Mouse (Mus musculus): Measurements from ENCODE around the gene Dmrtb1. TPM values are rescaled to one million over a fixed set of nuclear protein-coding genes. Genes with fewer than 3 reads are reported as not detected.

The Dmrtb1 gene
- not detected in 2 replicates for polyA plus RNA-seq (2015; fragmentation: Nextera tagmentation; extraction: Ambion mirVana)

- Histone ChIP-seq H3K4me1 (replicated peaks; ENCODE audit: control insufficient read depth, insufficient read depth, low read length) (no peaks in the 10 kb centered on the region; the same call in 1 of the 2 replicates), H3K27ac (ENCODE audit: low read length) (no peak within 1 kb of the TSS), H3K9me3 (ENCODE audit: control insufficient read depth, low read length) (no peaks in the 10 kb centered on the region), H3K4me3 (ENCODE audit: low read length) (no peak within 1 kb of the TSS), H3K27me3 (ENCODE audit: control insufficient read depth, insufficient read depth, low read depth, low read length) (no peaks in the 10 kb centered on the region), H3K4me2 (ENCODE audit: low read depth, low read length) (no peak within 1 kb of the TSS), H3K9ac (ENCODE audit: low read length) (no peak within 1 kb of the TSS), H3K36me3 (ENCODE audit: control insufficient read depth, insufficient read depth, low read length) (no peaks in the 10 kb centered on the region)
- WGBS = 82% methylated on average over 14 of the region's 14 CpGs
- no peak for ATAC-seq (ENCODE audit: low read depth)
Observed at GRCm38 (mm10) chr4:107684130-107684529, at the start of gene Dmrtb1. Gene Dmrtb1, minus strand, starts transcription at chr4:107684230.

GRCm38 (mm10) chr4:107733603-107734002 is 49.6 kb upstream of the Dmrtb1 start:
- no peak for ATAC-seq (ENCODE audit: low read depth)
- Histone ChIP-seq H3K27ac (ENCODE audit: low read length) (no peak overlapping the region), H3K4me2 (ENCODE audit: low read depth, low read length) (no peak overlapping the region), H3K9me3 (ENCODE audit: control insufficient read depth, low read length) (no peaks in the 10 kb centered on the region), H3K36me3 (ENCODE audit: control insufficient read depth, insufficient read depth, low read length) (no peaks in the 10 kb centered on the region), H3K4me3 (ENCODE audit: low read length) (no peak overlapping the region), H3K4me1 (replicated peaks; ENCODE audit: control insufficient read depth, insufficient read depth, low read length) (0 out of 2 replicates have a peak, but pooled peaks cover 3% of the 10 kb centered on the region), H3K27me3 (ENCODE audit: control insufficient read depth, insufficient read depth, low read depth, low read length) (no peaks in the 10 kb centered on the region; the same call in 1 of the 2 replicates), H3K9ac (ENCODE audit: low read length) (no peak overlapping the region)
- whole genome bisulfite sequencing = 35% methylated on average over 3 of the region's 3 CpGs

- 23% methylated on average over 4 of the region's 4 CpGs for WGBS
- H3K36me3 ChIP-seq (ENCODE audit: control insufficient read depth, insufficient read depth, low read length) = no peaks in the 10 kb centered on the region
- H3K4me2 ChIP-seq (ENCODE audit: low read depth, low read length) = no peak overlapping the region
- no peaks in the 10 kb centered on the region; the same call in 1 of the 2 replicates for H3K27me3 ChIP-seq (ENCODE audit: control insufficient read depth, insufficient read depth, low read depth, low read length)
- H3K4me1 ChIP-seq (replicated peaks; ENCODE audit: control insufficient read depth, insufficient read depth, low read length) = 0 out of 2 replicates have a peak, but pooled peaks cover 3% of the 10 kb centered on the region
- ATAC-seq (ENCODE audit: low read depth) = peak; percentile 64; the same call in 1 of the 2 replicates
- no peaks in the 10 kb centered on the region for H3K9me3 ChIP-seq (ENCODE audit: control insufficient read depth, low read length)
- no peak overlapping the region for H3K27ac ChIP-seq (ENCODE audit: low read length)
- H3K4me3 ChIP-seq (ENCODE audit: low read length) = no peak overlapping the region
- H3K9ac ChIP-seq (ENCODE audit: low read length) = no peak overlapping the region
Observed at GRCm38 (mm10) chr4:107732624-107733023, 48.6 kb upstream of the Dmrtb1 start.

- H3K36me3 ChIP-seq (ENCODE audit: control insufficient read depth, insufficient read depth, low read length) = no peaks in the 10 kb centered on the region
- H3K4me1 ChIP-seq (replicated peaks; ENCODE audit: control insufficient read depth, insufficient read depth, low read length) = 0 out of 2 replicates have a peak, but pooled peaks cover 3% of the 10 kb centered on the region
- no peaks in the 10 kb centered on the region; the same call in 1 of the 2 replicates for H3K27me3 ChIP-seq (ENCODE audit: control insufficient read depth, insufficient read depth, low read depth, low read length)
- H3K27ac ChIP-seq (ENCODE audit: low read length) = no peak overlapping the region
- no peak overlapping the region for H3K9ac ChIP-seq (ENCODE audit: low read length)
- ATAC-seq (ENCODE audit: low read depth) = no peak
- H3K4me3 ChIP-seq (ENCODE audit: low read length) = no peak overlapping the region
- H3K4me2 ChIP-seq (ENCODE audit: low read depth, low read length) = no peak overlapping the region
- no peaks in the 10 kb centered on the region for H3K9me3 ChIP-seq (ENCODE audit: control insufficient read depth, low read length)
- 35% methylated on average over 4 of the region's 4 CpGs for WGBS
Observed at GRCm38 (mm10) chr4:107732182-107732581, 48.2 kb upstream of the Dmrtb1 start.

GRCm38 (mm10) chr4:107731088-107731465 is 47.0 kb upstream of the Dmrtb1 start:
- H3K27ac ChIP-seq (ENCODE audit: low read length) = no peak overlapping the region
- no peaks in the 10 kb centered on the region; the same call in 1 of the 2 replicates for H3K27me3 ChIP-seq (ENCODE audit: control insufficient read depth, insufficient read depth, low read depth, low read length)
- H3K9ac ChIP-seq (ENCODE audit: low read length) = no peak overlapping the region
- H3K36me3 ChIP-seq (ENCODE audit: control insufficient read depth, insufficient read depth, low read length) = no peaks in the 10 kb centered on the region
- H3K9me3 ChIP-seq (ENCODE audit: control insufficient read depth, low read length) = no peaks in the 10 kb centered on the region
- H3K4me1 ChIP-seq (replicated peaks; ENCODE audit: control insufficient read depth, insufficient read depth, low read length) = 0 out of 2 replicates have a peak, but pooled peaks cover 3% of the 10 kb centered on the region
- no peak overlapping the region for H3K4me2 ChIP-seq (ENCODE audit: low read depth, low read length)
- whole genome bisulfite sequencing = 70% methylated on average over 8 of the region's 8 CpGs
- ATAC-seq (ENCODE audit: low read depth) = no peak
- no peak overlapping the region for H3K4me3 ChIP-seq (ENCODE audit: low read length)

GRCm38 (mm10) chr4:107730391-107731087 is 46.5 kb upstream of the Dmrtb1 start:
- Histone ChIP-seq H3K4me3 (ENCODE audit: low read length) (no peak overlapping the region), H3K9me3 (ENCODE audit: control insufficient read depth, low read length) (no peaks in the 10 kb centered on the region), H3K9ac (ENCODE audit: low read length) (no peak overlapping the region), H3K27me3 (ENCODE audit: control insufficient read depth, insufficient read depth, low read depth, low read length) (no peaks in the 10 kb centered on the region; the same call in 1 of the 2 replicates), H3K36me3 (ENCODE audit: control insufficient read depth, insufficient read depth, low read length) (no peaks in the 10 kb centered on the region), H3K4me1 (replicated peaks; ENCODE audit: control insufficient read depth, insufficient read depth, low read length) (0 out of 2 replicates have a peak, but pooled peaks cover 3% of the 10 kb centered on the region), H3K27ac (ENCODE audit: low read length) (no peak overlapping the region), H3K4me2 (ENCODE audit: low read depth, low read length) (no peak overlapping the region)
- 71% methylated on average over 15 of the region's 15 CpGs for WGBS
- no peak for ATAC-seq (ENCODE audit: low read depth)

- Histone ChIP-seq H3K9me3 (ENCODE audit: control insufficient read depth, low read length) (no peaks in the 10 kb centered on the region), H3K9ac (ENCODE audit: low read length) (no peak overlapping the region), H3K36me3 (ENCODE audit: control insufficient read depth, insufficient read depth, low read length) (no peaks in the 10 kb centered on the region), H3K27me3 (ENCODE audit: control insufficient read depth, insufficient read depth, low read depth, low read length) (no peaks in the 10 kb centered on the region), H3K27ac (ENCODE audit: low read length) (no peak overlapping the region), H3K4me2 (ENCODE audit: low read depth, low read length) (no peak overlapping the region), H3K4me1 (replicated peaks; ENCODE audit: control insufficient read depth, insufficient read depth, low read length) (peaks cover 3% of the 10 kb centered on the region; the same call in 1 of the 2 replicates), H3K4me3 (ENCODE audit: low read length) (no peak overlapping the region)
- ATAC-seq (ENCODE audit: low read depth) = no peak
- WGBS = 56% methylated on average over 9 of the region's 9 CpGs
Observed at GRCm38 (mm10) chr4:107725432-107725831, 41.4 kb upstream of the Dmrtb1 start.

- Histone ChIP-seq H3K36me3 (ENCODE audit: control insufficient read depth, insufficient read depth, low read length) (no peaks in the 10 kb centered on the region), H3K9me3 (ENCODE audit: control insufficient read depth, low read length) (no peaks in the 10 kb centered on the region), H3K4me2 (ENCODE audit: low read depth, low read length) (no peak overlapping the region), H3K27ac (ENCODE audit: low read length) (no peak overlapping the region), H3K4me3 (ENCODE audit: low read length) (no peak overlapping the region), H3K9ac (ENCODE audit: low read length) (no peak overlapping the region), H3K27me3 (ENCODE audit: control insufficient read depth, insufficient read depth, low read depth, low read length) (no peaks in the 10 kb centered on the region), H3K4me1 (replicated peaks; ENCODE audit: control insufficient read depth, insufficient read depth, low read length) (peaks cover 3% of the 10 kb centered on the region; the same call in 1 of the 2 replicates)
- peak; percentile 23; the same call in 1 of the 2 replicates for ATAC-seq (ENCODE audit: low read depth)
- 46% methylated on average over 11 of the region's 11 CpGs for WGBS
Observed at GRCm38 (mm10) chr4:107720043-107720830, 36.2 kb upstream of the Dmrtb1 start.

- Histone ChIP-seq H3K27me3 (ENCODE audit: control insufficient read depth, insufficient read depth, low read depth, low read length) (no peaks in the 10 kb centered on the region), H3K4me1 (replicated peaks; ENCODE audit: control insufficient read depth, insufficient read depth, low read length) (peaks cover 3% of the 10 kb centered on the region; the same call in 1 of the 2 replicates), H3K4me3 (ENCODE audit: low read length) (no peak overlapping the region), H3K9me3 (ENCODE audit: control insufficient read depth, low read length) (no peaks in the 10 kb centered on the region), H3K27ac (ENCODE audit: low read length) (no peak overlapping the region), H3K9ac (ENCODE audit: low read length) (no peak overlapping the region), H3K36me3 (ENCODE audit: control insufficient read depth, insufficient read depth, low read length) (no peaks in the 10 kb centered on the region), H3K4me2 (ENCODE audit: low read depth, low read length) (no peak overlapping the region)
- no peak for ATAC-seq (ENCODE audit: low read depth)
- 53% methylated on average over 5 of the region's 5 CpGs for WGBS
Observed at GRCm38 (mm10) chr4:107719161-107719560, 35.1 kb upstream of the Dmrtb1 start.

All from lung, embryonic 16.5 days (tissue).